Mouse (Mus musculus): ENCODE results near the gene Il17rc. TPM values are rescaled to one million over a fixed set of nuclear protein-coding genes. Genes with fewer than 3 reads are reported as not detected.

Gene Il17rc
- polyA plus RNA-seq, 1 experiment, result 10.9 TPM

- no peak for TF ChIP-seq CTCF (IDR thresholded peaks at IDR 0.05; ENCODE audit: extremely low read depth, insufficient read depth, insufficient read length, insufficient replicate concordance)
- H3K4me1 ChIP-seq (ENCODE audit: control insufficient read depth, insufficient read depth, insufficient read length), result no peaks in the 10 kb centered on the region
- DNase-seq (ENCODE audit: low read depth in 1 of 2, low spot score in 2 of 2), result no peak
- H3K4me3 ChIP-seq (ENCODE audit: extremely low read depth, insufficient read depth, insufficient read length), result no peak overlapping the region
- 88% methylated on average over 3 of the region's 3 CpGs for WGBS
- no peaks in the 10 kb centered on the region for H3K27me3 ChIP-seq (ENCODE audit: control insufficient read depth, insufficient read depth, low read length)
- H3K36me3 ChIP-seq (ENCODE audit: control insufficient read depth, insufficient read depth, low read length), result no peaks in the 10 kb centered on the region
- no peak overlapping the region for H3K27ac ChIP-seq (ENCODE audit: insufficient read depth, low read length)
Observed at GRCm38 (mm10) chr6:113440686-113441085, 30.5 kb upstream of the Il17rc start.

GRCm38 (mm10) chr6:113441147-113441680 lies 30.0 kb upstream of the Il17rc start:
- WGBS, result 55% methylated on average over 7 of the region's 7 CpGs
- Histone ChIP-seq H3K4me3 (ENCODE audit: extremely low read depth, insufficient read depth, insufficient read length) (no peak overlapping the region), H3K4me1 (ENCODE audit: control insufficient read depth, insufficient read depth, insufficient read length) (no peaks in the 10 kb centered on the region), H3K27ac (ENCODE audit: insufficient read depth, low read length) (no peak overlapping the region), H3K36me3 (ENCODE audit: control insufficient read depth, insufficient read depth, low read length) (0 out of 2 replicates have a peak, but pooled peaks cover under 1% of the 10 kb centered on the region), H3K27me3 (ENCODE audit: control insufficient read depth, insufficient read depth, low read length) (no peaks in the 10 kb centered on the region)
- TF ChIP-seq CTCF (IDR thresholded peaks at IDR 0.05; ENCODE audit: extremely low read depth, insufficient read depth, insufficient read length, insufficient replicate concordance), result peak; percentile 39; the same call in 1 of the 2 replicates
- TF ChIP-seq POLR2A (IDR thresholded peaks at IDR 0.05; ENCODE audit: low read depth, low read length), result no peak
- DNase-seq (ENCODE audit: low read depth in 1 of 2, low spot score in 2 of 2), result peak; percentile 62 to 64

DNA sequence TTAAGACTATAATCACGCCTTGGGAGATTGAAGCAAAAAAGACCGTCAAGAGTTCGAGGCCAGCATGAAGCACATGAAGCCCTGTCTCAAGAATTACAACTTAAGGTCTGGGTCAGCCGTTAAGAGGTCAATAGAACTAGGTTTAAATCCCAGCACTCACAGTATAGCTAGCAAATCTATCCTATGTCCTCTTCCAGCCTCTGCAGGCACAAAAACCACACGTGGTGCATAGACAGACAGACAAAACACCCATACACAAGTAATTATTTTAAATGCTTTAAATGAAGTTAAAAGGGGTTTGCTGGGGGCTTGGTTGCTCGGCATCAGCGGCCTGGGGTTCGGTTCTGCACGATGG lies 29.2 kb upstream of the Il17rc start:
- H3K4me1 ChIP-seq (ENCODE audit: control insufficient read depth, insufficient read depth, insufficient read length), result no peaks in the 10 kb centered on the region
- H3K27ac ChIP-seq (ENCODE audit: insufficient read depth, low read length), result no peak overlapping the region
- H3K4me3 ChIP-seq (ENCODE audit: extremely low read depth, insufficient read depth, insufficient read length), result peak overlapping the region; percentile 82; the same call in 1 of the 2 replicates
- no peak for TF ChIP-seq CTCF (IDR thresholded peaks at IDR 0.05; ENCODE audit: extremely low read depth, insufficient read depth, insufficient read length, insufficient replicate concordance)
- TF ChIP-seq POLR2A (IDR thresholded peaks at IDR 0.05; ENCODE audit: low read depth, low read length), result no peak
- no peak for DNase-seq (ENCODE audit: low read depth in 1 of 2, low spot score in 2 of 2)
- WGBS, result 37% methylated on average over 9 of the region's 9 CpGs
- H3K27me3 ChIP-seq (ENCODE audit: control insufficient read depth, insufficient read depth, low read length), result no peaks in the 10 kb centered on the region
- 0 out of 2 replicates have a peak, but pooled peaks cover 2% of the 10 kb centered on the region for H3K36me3 ChIP-seq (ENCODE audit: control insufficient read depth, insufficient read depth, low read length)

DNA sequence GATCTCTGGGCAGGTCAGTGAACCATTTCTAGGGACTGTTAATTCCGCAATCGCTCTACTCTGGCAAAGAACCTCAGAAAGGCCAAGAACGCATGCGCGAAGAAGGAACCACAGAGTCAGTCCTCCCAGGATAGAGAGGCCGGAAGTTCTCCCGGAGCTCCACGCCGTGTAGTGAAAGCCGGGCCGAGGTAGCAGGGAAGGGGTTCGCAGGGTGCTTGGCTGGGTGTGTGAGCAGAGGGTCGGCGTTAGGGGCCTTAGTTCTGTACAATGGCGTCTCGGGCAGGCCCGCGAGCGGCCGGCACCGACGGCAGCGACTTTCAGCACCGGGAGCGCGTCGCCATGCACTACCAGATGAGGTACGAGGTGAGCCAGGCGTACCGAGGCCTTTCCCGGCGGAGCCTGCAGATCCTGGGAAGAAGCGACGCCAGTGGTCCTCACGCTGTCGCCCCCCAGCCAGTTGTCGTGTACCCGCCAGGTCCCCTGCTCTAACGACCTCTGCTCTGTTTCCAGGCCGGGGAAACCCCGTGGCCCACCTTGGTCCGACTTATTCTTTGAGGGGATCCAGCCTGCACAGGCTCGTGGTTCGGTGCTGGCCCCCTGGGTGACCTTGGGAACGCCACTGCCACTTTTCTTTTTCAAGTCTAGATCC lies 28.7 kb upstream of the Il17rc start, which contains the start of gene Jagn1:
Gene Jagn1, plus strand, starts transcription at position 128 of the 649 bp plus-strand sequence.
- under 1% methylated on average over 45 of the region's 45 CpGs for WGBS
- TF ChIP-seq CTCF (IDR thresholded peaks at IDR 0.05; ENCODE audit: extremely low read depth, insufficient read depth, insufficient read length, insufficient replicate concordance), result no peak
- peak; percentile 62 for TF ChIP-seq POLR2A (IDR thresholded peaks at IDR 0.05; ENCODE audit: low read depth, low read length)
- peak; percentile 83 to 91 for DNase-seq (ENCODE audit: low read depth in 1 of 2, low spot score in 2 of 2)

GRCm38 (mm10) chr6:113443091-113443490 lies 28.1 kb upstream of the Il17rc start:
- Histone ChIP-seq H3K36me3 (ENCODE audit: control insufficient read depth, insufficient read depth, low read length) (peaks cover 8% of the 10 kb centered on the region), H3K27me3 (ENCODE audit: control insufficient read depth, insufficient read depth, low read length) (no peaks in the 10 kb centered on the region), H3K4me1 (ENCODE audit: control insufficient read depth, insufficient read depth, insufficient read length) (no peaks in the 10 kb centered on the region), H3K4me3 (ENCODE audit: extremely low read depth, insufficient read depth, insufficient read length) (peak overlapping the region; percentile 82), H3K27ac (ENCODE audit: insufficient read depth, low read length) (no peak overlapping the region)
- TF ChIP-seq POLR2A (IDR thresholded peaks at IDR 0.05; ENCODE audit: low read depth, low read length), result no peak
- no peak for DNase-seq (ENCODE audit: low read depth in 1 of 2, low spot score in 2 of 2)
- WGBS, result 50% methylated on average over 12 of the region's 12 CpGs

More for the DNA sequence above, 28.7 kb upstream of the Il17rc start, which contains the start of gene Jagn1:
- Histone ChIP-seq H3K4me1 (ENCODE audit: control insufficient read depth, insufficient read depth, insufficient read length) (no peaks in the 10 kb centered on the region), H3K4me3 (ENCODE audit: extremely low read depth, insufficient read depth, insufficient read length) (peak within 1 kb of the TSS; percentile 82), H3K27ac (ENCODE audit: insufficient read depth, low read length) (peak within 1 kb of the TSS; percentile 34; the same call in 1 of the 2 replicates), H3K36me3 (ENCODE audit: control insufficient read depth, insufficient read depth, low read length) (peaks cover 4% of the 10 kb centered on the region), H3K27me3 (ENCODE audit: control insufficient read depth, insufficient read depth, low read length) (no peaks in the 10 kb centered on the region)

- Histone ChIP-seq H3K27ac (ENCODE audit: insufficient read depth, low read length) (no peak overlapping the region), H3K4me1 (ENCODE audit: control insufficient read depth, insufficient read depth, insufficient read length) (no peaks in the 10 kb centered on the region), H3K27me3 (ENCODE audit: control insufficient read depth, insufficient read depth, low read length) (no peaks in the 10 kb centered on the region), H3K36me3 (ENCODE audit: control insufficient read depth, insufficient read depth, low read length) (peaks cover 11% of the 10 kb centered on the region), H3K4me3 (ENCODE audit: extremely low read depth, insufficient read depth, insufficient read length) (no peak overlapping the region)
- DNase-seq (ENCODE audit: low read depth in 1 of 2, low spot score in 2 of 2), result no peak
- WGBS, result 72% methylated on average over 8 of the region's 8 CpGs
- TF ChIP-seq POLR2A (IDR thresholded peaks at IDR 0.05; ENCODE audit: low read depth, low read length), result no peak
- TF ChIP-seq CTCF (IDR thresholded peaks at IDR 0.05; ENCODE audit: extremely low read depth, insufficient read depth, insufficient read length, insufficient replicate concordance), result no peak
Observed at GRCm38 (mm10) chr6:113444207-113444965, 26.8 kb upstream of the Il17rc start.
